Mouse (Mus musculus): ENCODE data around the gene Jag2.

DNA sequence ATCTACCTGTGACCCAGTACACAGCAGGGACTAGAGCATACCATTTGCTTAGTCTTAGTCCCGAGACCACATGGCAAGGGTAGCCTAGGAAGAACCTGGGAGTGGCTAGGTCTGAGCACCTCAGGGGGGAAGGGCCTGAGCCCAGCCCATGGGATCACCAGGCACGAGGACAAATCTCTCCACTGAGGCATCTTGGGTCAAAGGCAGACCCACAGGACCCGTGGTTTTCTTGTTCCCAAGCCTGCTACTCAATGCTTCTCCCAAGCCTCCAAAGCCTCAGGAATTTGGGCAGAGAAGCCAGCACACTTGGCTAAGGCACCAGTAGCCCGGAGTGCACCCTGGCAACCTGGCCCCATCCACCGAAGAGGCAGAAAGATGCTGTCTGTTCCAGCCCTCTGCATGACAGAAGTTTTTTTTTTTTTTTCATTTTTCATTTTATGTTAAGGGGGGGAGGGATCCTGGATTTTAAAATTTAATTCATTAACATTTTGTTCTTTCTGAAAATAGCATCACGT lies 48.2 kb downstream of the Jag2 start:
- TF ChIP-seq CTCF (IDR thresholded peaks at IDR 0.05; ENCODE audit: low read depth) (no peak), EP300 (IDR thresholded peaks at IDR 0.05; ENCODE audit: low read depth) (no peak)

Data from liver, postnatal 0 days (tissue).